Mouse (Mus musculus): Measurements from ENCODE around the gene Spaca4.

DNA sequence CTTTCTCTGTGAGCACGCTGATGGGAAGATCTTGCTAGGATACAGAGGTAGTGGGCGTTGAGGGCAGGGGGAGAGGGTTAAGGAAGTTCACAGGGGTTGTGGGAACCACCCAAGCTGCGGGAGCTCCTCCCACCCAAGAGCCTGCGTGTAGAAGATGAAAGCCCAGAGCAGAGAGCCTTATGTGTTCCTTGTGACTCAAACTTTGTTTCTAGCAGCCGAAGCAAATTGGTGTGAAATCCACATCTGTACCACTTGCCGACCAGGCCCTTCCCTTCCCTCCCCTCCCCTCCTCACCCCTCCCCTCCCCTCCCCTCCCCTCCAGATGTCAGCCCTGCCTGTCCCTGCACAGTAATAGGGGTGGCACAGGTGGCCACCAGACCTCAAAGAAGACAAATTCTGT is 30.5 kb downstream of the Spaca4 start:
- TF ChIP-seq POLR2A (IDR thresholded peaks at IDR 0.05; ENCODE audit: control insufficient read depth in 1 of 2, insufficient read depth in 1 of 2, low read depth in 1 of 2, low read length in 2 of 2, poor library complexity in 1 of 2): no peak
- no peak for TF ChIP-seq GABPA (IDR thresholded peaks at IDR 0.05; ENCODE audit: low read depth, low read length)
- TF ChIP-seq HCFC1 (IDR thresholded peaks at IDR 0.05; ENCODE audit: low read depth, low read length): no peak
- TF ChIP-seq USF2 (IDR thresholded peaks at IDR 0.05; ENCODE audit: borderline replicate concordance in 1 of 2, insufficient read depth in 1 of 2, low read depth in 1 of 2, low read length in 2 of 2): no peak
- TF ChIP-seq RCOR1 (IDR thresholded peaks at IDR 0.05; ENCODE audit: low read depth, low read length): no peak
- TF ChIP-seq NELFE (IDR thresholded peaks at IDR 0.05; ENCODE audit: low read depth, low read length): no peak
- no peak for TF ChIP-seq E2F4 (IDR thresholded peaks at IDR 0.05; ENCODE audit: borderline replicate concordance, low read depth, low read length)
- no peak for TF ChIP-seq EP300 (IDR thresholded peaks at IDR 0.05; ENCODE audit: low read depth in 1 of 2, low read length in 2 of 2)
- no peak for TF ChIP-seq CTCF (IDR thresholded peaks at IDR 0.05 in 2 of 3, conservative IDR thresholded peaks at IDR 0.05 in 1 of 3; ENCODE audit: control insufficient read depth in 1 of 3, insufficient read depth in 1 of 3, low read depth in 2 of 3, low read length in 3 of 3, poor library complexity in 1 of 3, severe bottlenecking in 1 of 3)
- TF ChIP-seq TCF12 (IDR thresholded peaks at IDR 0.05; ENCODE audit: low read depth, low read length): no peak
- no peak for TF ChIP-seq MXI1 (IDR thresholded peaks at IDR 0.05; ENCODE audit: low read depth, low read length)
- no peak for TF ChIP-seq MAX (IDR thresholded peaks at IDR 0.05; ENCODE audit: low read length)
- TF ChIP-seq RAD21 (IDR thresholded peaks at IDR 0.05; ENCODE audit: low read depth, low read length): no peak

Data from MEL (cell line).